23 mouse cellular contexts compared by ENCODE assay signal in genomic region chr3:153324307-153324706, GRCm38 (mm10).
DNase-seq lines count a peak whose midpoint lies in the region; ATAC-seq lines count a peak whose summit lies in the region.
"Had no signal": no experiment of that assay in that cellular context is flagged by ENCODE, and none has a peak within 500 bp of the region (broad histone marks: within the 10 kb centered on the region; RNA-seq: fewer than 3 reads in every experiment).

No protein-coding gene starts in this region.

- WGBS in midbrain, embryonic 11.5 days: 80% methylated on average over 3 of the region's 3 CpGs
- 80% methylated on average over 3 of the region's 3 CpGs for WGBS in midbrain, embryonic 13.5 days

- H3K9ac ChIP-seq in midbrain, embryonic 11.5 days (ENCODE audit: low read length): no peak overlapping the region
- H3K9ac ChIP-seq in midbrain, embryonic 13.5 days (replicated peaks): no peak overlapping the region
- H3K9ac ChIP-seq: forebrain, postnatal 0 days; heart, embryonic 13.5 days; hindbrain, embryonic 14.5 days had no signal

- no peaks in the 10 kb centered on the region for H3K36me3 ChIP-seq in midbrain, embryonic 11.5 days (ENCODE audit: control insufficient read depth, insufficient read depth, low read length)
- no peaks in the 10 kb centered on the region for H3K36me3 ChIP-seq in midbrain, embryonic 13.5 days
- H3K36me3 ChIP-seq: heart, embryonic 10.5 days; heart, embryonic 13.5 days had no signal

- peak; percentile 12; the same call in 1 of the 2 replicates for ATAC-seq in cerebellum, adult (ENCODE audit: insufficient number of reproducible peaks, low FRiP score, low TSS enrichment)
- peak; percentile 56 for ATAC-seq in frontal cortex, adult (ENCODE audit: low TSS enrichment)
- no peak for ATAC-seq in midbrain, embryonic 11.5 days (ENCODE audit: low FRiP score)
- no peak for ATAC-seq in midbrain, embryonic 13.5 days
- ATAC-seq: activated CD4-positive, CD25-positive, alpha-beta regulatory T cell, adult 4 months; forebrain, embryonic 14.5 days; forebrain, postnatal 0 days; hindbrain, postnatal 0 days; inflammation-experienced regulatory T-cells, adult 6 months; intestine, embryonic 16.5 days had no signal

- no peak overlapping the region for H3K4me3 ChIP-seq in midbrain, embryonic 11.5 days (ENCODE audit: low read depth, low read length)
- no peak overlapping the region for H3K4me3 ChIP-seq in midbrain, embryonic 13.5 days (replicated peaks)
- H3K4me3 ChIP-seq: heart, adult 2 months; heart, embryonic 10.5 days; heart, embryonic 13.5 days had no signal

- H3K4me2 ChIP-seq in midbrain, embryonic 11.5 days: no peak overlapping the region
- no peak overlapping the region for H3K4me2 ChIP-seq in midbrain, embryonic 13.5 days (replicated peaks)
- H3K4me2 ChIP-seq: heart, embryonic 13.5 days; hindbrain, embryonic 14.5 days had no signal

- H3K27me3 ChIP-seq in midbrain, embryonic 11.5 days (ENCODE audit: control insufficient read depth, insufficient read depth, low read length): no peaks in the 10 kb centered on the region
- no peaks in the 10 kb centered on the region for H3K27me3 ChIP-seq in midbrain, embryonic 13.5 days
- H3K27me3 ChIP-seq: heart, embryonic 13.5 days had no signal

- no peak for DNase-seq in cerebellum, adult 9-11 months
- DNase-seq in frontal cortex, postnatal 36 days (ENCODE audit: low spot score in 2 of 2): no peak
- DNase-seq in midbrain, embryonic 11.5 days (ENCODE audit: low spot score, missing footprints): peak; percentile 75
- DNase-seq: adrenal gland, adult 8-10 months; adrenal gland, postnatal 25 days; cerebellum, adult 11 months; forebrain, postnatal 0 days; gastrocnemius, postnatal 10 days; gastrocnemius, postnatal 36 days; heart, adult 2 months; heart, postnatal 14 days; heart, postnatal 4 days had no signal

- peaks cover 3% of the 10 kb centered on the region; the same call in 1 of the 2 replicates for H3K4me1 ChIP-seq in midbrain, embryonic 11.5 days (ENCODE audit: control insufficient read depth, insufficient read depth, low read length)
- no peaks in the 10 kb centered on the region for H3K4me1 ChIP-seq in midbrain, embryonic 13.5 days (replicated peaks)
- H3K4me1 ChIP-seq: heart, embryonic 10.5 days; heart, embryonic 13.5 days had no signal

- no peak overlapping the region for H3K27ac ChIP-seq in midbrain, embryonic 11.5 days (ENCODE audit: low read depth, low read length)
- H3K27ac ChIP-seq in midbrain, embryonic 13.5 days: no peak overlapping the region
- H3K27ac ChIP-seq: heart, adult 2 months; heart, embryonic 10.5 days; heart, embryonic 13.5 days; hindbrain, embryonic 14.5 days; hindbrain, postnatal 0 days had no signal

- no peaks in the 10 kb centered on the region for H3K9me3 ChIP-seq in midbrain, embryonic 11.5 days (ENCODE audit: control insufficient read depth, low read length)
- no peaks in the 10 kb centered on the region for H3K9me3 ChIP-seq in midbrain, embryonic 13.5 days
- H3K9me3 ChIP-seq: heart, embryonic 10.5 days; heart, embryonic 13.5 days had no signal

Comparison
In these comparisons a context has a peak if more than half of its experiments do, and no peak if none do; other contexts are left out.
1. ATAC-seq: peak in cerebellum, adult (single experiment) and frontal cortex, adult (single experiment); none in midbrain, embryonic 11.5 days (single experiment) and midbrain, embryonic 13.5 days (single experiment).